Mouse (Mus musculus) thymus, adult 2 months (tissue): ENCODE results near the gene Mphosph6. TPM values are rescaled to one million over a fixed set of nuclear protein-coding genes. Genes with fewer than 3 reads are reported as not detected.

Experiments
- DNase-seq: peaks from one replicate; pipeline ENCODE4 v3.0.0; 2021
- H3K27ac ChIP-seq: fragments of 200-500 bp; 2 replicates; pipeline ENCODE4 v1.5.1; 2012; ENCODE audit warnings: low read length, control low read depth; ENCODE audit not compliant: control insufficient read depth, insufficient read depth
- H3K27me3 ChIP-seq: fragments of 200-500 bp; 2 replicates; pipeline ENCODE4 v1.6.1; 2012; ENCODE audit warnings: mild to moderate bottlenecking, low read length, moderate library complexity, mixed read lengths; ENCODE audit not compliant: control insufficient read depth, insufficient read depth
- H3K36me3 ChIP-seq: fragments of 200-500 bp; 2 replicates; pipeline ENCODE4 v1.6.1; 2012; ENCODE audit warnings: mild to moderate bottlenecking, low read length, moderate library complexity; ENCODE audit not compliant: control insufficient read depth, insufficient read depth
- H3K4me1 ChIP-seq: fragments of 200-500 bp; replicated peaks from 2 replicates; pipeline ENCODE4 v1.6.1; 2012; ENCODE audit warnings: low read length; ENCODE audit not compliant: control insufficient read depth, insufficient read depth
- H3K4me3 ChIP-seq: fragments of 200-500 bp; 2 replicates; pipeline ENCODE4 v1.5.1; 2012; ENCODE audit warnings: mild to moderate bottlenecking, low read length, control low read depth, moderate library complexity; ENCODE audit not compliant: control insufficient read depth, insufficient read depth
- CTCF ChIP-seq: fragments of 200-500 bp; IDR thresholded peaks from 2 replicates; pipeline ENCODE4 v1.5.1; 2012; ENCODE audit warnings: mild to moderate bottlenecking, control low read depth, low read length, moderate library complexity, borderline replicate concordance; ENCODE audit not compliant: control insufficient read depth, poor library complexity, insufficient read depth; ENCODE audit errors: extremely low read depth
- POLR2A ChIP-seq: fragments of 200-500 bp; IDR thresholded peaks from 2 replicates; pipeline ENCODE4 v1.6.1; 2012; ENCODE audit warnings: mild to moderate bottlenecking, low read length, control low read depth, moderate library complexity; ENCODE audit not compliant: control insufficient read depth, poor library complexity, insufficient read depth; ENCODE audit errors: extremely low read depth
- WGBS: fragments of 180-500 bp; shearing (Covaris S2); methylation state at CpG from one replicate; pipeline ENCODE4 v1.1.7; 2018; 5-methylcytosine and 5-hydroxymethylcytosine counted together
- polyA plus RNA-seq: library from polyadenylated mRNA; depleted of rRNA; stranded (reverse); fragments of >200 nt; gene quantifications from 2 replicates; pipeline ENCODE4 v1.2.3, GENCODE M21; 2012; rRNA removed

Gene Mphosph6
- 7.5 and 7.9 TPM in 2 replicates for polyA plus RNA-seq

DNA sequence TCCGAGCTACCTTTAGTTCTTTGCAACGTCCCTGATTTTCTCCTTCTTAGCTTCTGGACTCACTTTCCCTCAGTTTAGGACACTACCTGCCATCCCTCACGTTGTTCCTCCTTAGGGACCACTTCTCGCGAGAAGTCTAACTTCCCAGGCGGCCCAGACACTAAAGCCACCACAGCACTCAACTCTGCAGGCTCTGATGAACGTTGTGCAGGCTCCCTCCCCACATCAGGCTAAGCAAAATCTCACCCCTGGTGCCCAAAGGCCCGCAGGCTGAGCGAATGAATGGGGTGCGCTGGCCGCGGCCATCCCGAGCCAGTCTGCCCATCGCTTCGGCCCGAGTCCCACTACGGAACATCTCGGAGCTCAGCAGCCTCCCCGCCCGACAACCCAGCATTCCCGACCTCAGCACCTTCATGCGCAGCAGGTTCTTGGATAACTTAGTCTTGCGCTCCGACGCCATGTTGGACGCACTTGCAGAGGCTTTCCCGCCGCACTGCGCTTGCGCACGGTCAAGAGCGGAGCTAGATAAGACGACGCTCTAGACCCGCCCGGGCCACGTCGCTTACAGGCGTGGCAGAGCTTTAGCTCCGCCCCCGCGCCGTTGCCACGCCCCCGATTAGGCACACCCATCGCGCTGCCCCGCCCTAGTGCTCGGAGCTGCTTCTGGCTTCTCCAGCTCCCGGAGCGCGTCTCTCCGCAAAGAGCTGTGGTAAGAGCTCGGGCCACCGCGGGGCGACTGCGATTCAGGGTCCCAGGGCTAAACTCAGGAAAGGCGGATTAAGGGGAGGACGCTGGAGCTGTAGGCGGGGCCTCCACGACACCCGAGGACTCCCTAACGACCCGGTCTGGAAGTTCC, at the start of gene Mphosph6:
Gene Mphosph6, minus strand, starts transcription at position 501 of the 856 bp plus-strand sequence.
- under 1% methylated on average over 65 of the region's 65 CpGs for WGBS
- Histone ChIP-seq H3K4me3 (peak within 1 kb of the TSS; percentile 82), H3K36me3 (no peaks in the 10 kb centered on the region; the same call in 1 of the 2 replicates), H3K27me3 (no peaks in the 10 kb centered on the region), H3K4me1 (peaks cover 11% of the 10 kb centered on the region), H3K27ac (no peak within 1 kb of the TSS)
- peak; percentile 96 for DNase-seq
- peak; percentile 68 for TF ChIP-seq CTCF
- peak; percentile 73 for TF ChIP-seq POLR2A

DNA sequence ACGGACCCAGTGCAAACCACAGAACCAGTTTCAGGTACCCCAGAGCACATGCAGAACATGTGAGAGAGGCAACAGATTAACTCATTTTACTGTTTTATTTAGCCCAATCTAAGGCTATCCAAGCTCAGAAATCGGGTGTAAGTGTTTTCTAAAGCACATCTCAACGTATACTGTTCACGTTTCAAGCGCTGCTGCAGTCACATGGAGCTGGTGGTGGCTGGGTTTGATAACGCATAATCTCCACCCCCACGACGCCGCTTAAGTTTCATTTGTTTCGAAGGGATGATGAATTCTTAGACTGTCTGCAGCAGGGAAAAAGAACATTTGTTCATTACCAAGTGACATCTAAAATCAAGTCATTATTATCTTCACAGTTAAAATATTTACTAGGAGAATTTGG, 48.7 kb upstream of the Mphosph6 start:
- 88% methylated on average over 10 of the region's 10 CpGs for WGBS
- Histone ChIP-seq H3K27me3 (no peaks in the 10 kb centered on the region; the same call in 1 of the 2 replicates), H3K4me1 (no peaks in the 10 kb centered on the region), H3K36me3 (no peaks in the 10 kb centered on the region), H3K27ac (no peak overlapping the region), H3K4me3 (no peak overlapping the region)
- no peak for TF ChIP-seq CTCF
- no peak for TF ChIP-seq POLR2A
- DNase-seq: no peak

DNA sequence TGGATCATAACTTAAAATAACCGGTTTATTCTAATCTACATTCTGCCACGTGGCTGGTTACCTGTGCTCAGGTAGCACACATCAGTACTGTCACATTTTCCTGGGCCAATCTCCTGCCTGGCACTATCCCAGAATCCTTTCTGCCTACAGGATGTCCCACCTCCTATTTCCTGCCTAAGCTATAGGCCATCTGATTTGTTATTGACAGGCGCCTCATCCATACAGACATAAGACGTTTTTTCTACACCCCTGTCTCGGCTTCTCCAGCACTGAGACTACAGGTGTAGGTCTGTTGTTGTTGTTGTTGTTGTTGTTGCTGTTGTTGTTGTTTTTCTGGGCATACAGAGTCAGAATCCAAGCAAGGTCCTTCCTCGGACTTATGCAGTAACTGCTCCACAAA, 46.1 kb upstream of the Mphosph6 start:
- WGBS: 95% methylated on average over 6 of the region's 6 CpGs
- TF ChIP-seq CTCF (no peak), POLR2A (no peak)

DNA sequence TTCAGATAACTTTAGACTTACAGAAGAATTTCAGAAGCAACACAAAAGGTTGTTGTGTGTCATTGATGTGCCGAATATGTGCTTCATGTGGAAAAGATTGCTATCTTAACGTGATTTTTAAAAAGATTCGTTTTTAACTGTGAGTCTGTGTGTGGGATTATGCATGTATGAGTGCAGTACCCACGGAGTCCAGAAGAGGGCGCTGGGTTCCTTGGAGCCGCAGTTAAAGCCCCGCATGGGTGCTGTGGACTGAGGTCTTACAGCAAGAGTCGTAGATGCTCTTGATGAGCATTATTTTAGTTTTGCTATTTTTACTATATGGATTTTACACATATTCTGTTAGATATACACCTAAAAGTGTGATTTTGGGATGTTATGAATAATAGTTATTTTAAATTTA, 42.0 kb upstream of the Mphosph6 start:
- no peaks in the 10 kb centered on the region; the same call in 1 of the 2 replicates for H3K27me3 ChIP-seq
- no peaks in the 10 kb centered on the region for H3K36me3 ChIP-seq
- TF ChIP-seq POLR2A (no peak), CTCF (no peak)
- no peaks in the 10 kb centered on the region for H3K4me1 ChIP-seq
- H3K27ac ChIP-seq: no peak overlapping the region
- DNase-seq: no peak
- WGBS: 92% methylated on average over 8 of the region's 8 CpGs
- no peak overlapping the region for H3K4me3 ChIP-seq

More for the DNA sequence above, 46.1 kb upstream of the Mphosph6 start:
- H3K27me3 ChIP-seq: no peaks in the 10 kb centered on the region; the same call in 1 of the 2 replicates
- H3K36me3 ChIP-seq: no peaks in the 10 kb centered on the region
- H3K4me1 ChIP-seq: no peaks in the 10 kb centered on the region
- DNase-seq: no peak
- H3K27ac ChIP-seq: no peak overlapping the region
- H3K4me3 ChIP-seq: no peak overlapping the region

DNA sequence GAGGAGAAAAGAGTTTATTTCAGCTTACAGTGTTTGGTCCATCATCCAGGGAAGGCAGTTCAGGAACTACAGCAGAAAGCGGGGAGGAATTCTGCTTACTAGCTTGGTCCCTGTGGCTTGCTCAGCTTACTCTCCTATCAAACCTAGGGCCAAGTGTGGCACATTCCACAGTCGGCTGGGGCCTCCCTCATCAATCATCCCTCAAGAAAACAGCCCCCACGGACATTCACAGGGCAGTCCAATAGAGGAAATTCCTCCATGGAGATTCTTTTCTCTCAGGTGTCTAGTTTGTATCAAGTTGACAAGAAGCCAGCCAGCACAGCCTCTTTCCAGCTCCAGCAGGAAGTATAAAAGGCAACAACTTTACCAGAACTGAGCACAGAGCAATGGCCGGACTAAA, 11.8 kb upstream of the Mphosph6 start:
- Histone ChIP-seq H3K4me1 (no peaks in the 10 kb centered on the region), H3K36me3 (no peaks in the 10 kb centered on the region), H3K27me3 (no peaks in the 10 kb centered on the region), H3K4me3 (no peak overlapping the region), H3K27ac (no peak overlapping the region)
- no peak for DNase-seq
- 63% methylated on average over 4 of the region's 4 CpGs for WGBS
- TF ChIP-seq POLR2A (no peak), CTCF (no peak)

DNA sequence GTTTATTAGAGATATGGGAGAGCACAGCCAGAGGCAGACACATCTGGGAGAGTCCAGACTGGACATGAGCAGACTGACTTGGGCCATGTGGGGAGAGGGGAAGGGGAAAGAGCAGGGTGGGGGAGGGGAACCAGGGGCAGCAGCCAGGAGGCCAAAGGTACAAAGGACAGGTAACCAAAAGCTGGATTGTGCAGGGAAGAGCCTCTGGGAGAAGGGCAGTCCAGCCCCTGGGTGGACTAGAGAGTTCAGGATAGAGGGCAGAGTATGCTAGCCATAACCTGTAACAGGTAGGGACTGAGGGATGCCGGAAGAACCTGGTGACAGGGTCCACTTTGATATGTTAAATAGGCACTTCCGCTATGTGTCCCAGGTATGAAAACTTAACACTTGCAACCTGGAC, 8.9 kb upstream of the Mphosph6 start:
- H3K36me3 ChIP-seq: no peaks in the 10 kb centered on the region
- H3K4me1 ChIP-seq: no peaks in the 10 kb centered on the region
- H3K4me3 ChIP-seq: no peak overlapping the region
- H3K27me3 ChIP-seq: no peaks in the 10 kb centered on the region
- H3K27ac ChIP-seq: no peak overlapping the region
- no peak for DNase-seq
- TF ChIP-seq CTCF (no peak), POLR2A (no peak)
- 98% methylated on average over 2 of the region's 2 CpGs for WGBS
